Mouse (Mus musculus) 3134 (cell line): ENCODE results near the gene Gpr87.

ENCODE experiments used
- DNase-seq: peaks from one replicate; pipeline ENCODE4 v3.0.0-alpha.2; 2011; ENCODE audit warnings: low spot score; ENCODE audit not compliant: insufficient read length; ENCODE audit errors: extremely low read depth

The Gpr87 gene

DNA sequence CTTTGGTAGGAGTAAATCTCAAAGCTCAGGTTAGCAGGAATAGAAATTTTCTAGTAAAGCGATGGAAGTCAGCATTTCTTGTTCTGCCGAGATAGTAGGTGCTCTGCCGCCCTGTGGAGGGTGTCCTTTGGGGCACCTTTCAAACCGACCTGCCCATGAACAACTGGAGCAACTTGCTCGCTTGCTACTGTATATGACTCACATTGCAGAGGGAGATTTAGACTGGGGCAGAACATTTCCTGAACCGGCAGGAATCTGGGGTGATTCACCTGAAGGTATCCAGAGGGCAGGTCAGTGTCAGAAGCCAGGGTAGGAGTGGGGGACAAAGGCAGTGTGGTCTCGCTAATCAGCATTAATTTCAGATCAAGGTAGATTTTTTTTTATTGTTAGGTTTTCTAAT lies at the start of gene Gpr87:
Gpr87 (minus strand) TSS at position 167 of the 400 bp plus-strand sequence.
- DNase-seq, result no peak

DNA sequence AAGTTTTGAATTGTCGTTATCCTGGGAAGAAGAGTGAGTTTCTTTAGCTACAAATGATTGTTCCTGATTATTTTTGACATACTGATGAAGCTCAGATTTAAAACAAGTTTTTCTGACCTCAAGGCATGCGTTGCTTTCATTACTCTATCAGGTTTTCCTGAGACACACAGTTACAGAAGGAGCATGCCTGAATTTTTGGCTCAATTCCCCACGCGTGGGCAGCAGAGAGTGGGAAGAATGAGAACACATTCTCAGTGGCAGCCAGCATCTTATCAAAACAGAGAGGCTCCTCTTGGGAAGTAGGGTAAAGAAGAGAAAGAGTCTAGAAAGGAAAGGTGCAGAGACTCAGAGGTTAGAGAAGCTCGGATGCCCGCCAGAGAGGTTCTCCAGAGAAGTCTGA lies 48.5 kb upstream of the Gpr87 start:
- DNase-seq, result no peak

DNA sequence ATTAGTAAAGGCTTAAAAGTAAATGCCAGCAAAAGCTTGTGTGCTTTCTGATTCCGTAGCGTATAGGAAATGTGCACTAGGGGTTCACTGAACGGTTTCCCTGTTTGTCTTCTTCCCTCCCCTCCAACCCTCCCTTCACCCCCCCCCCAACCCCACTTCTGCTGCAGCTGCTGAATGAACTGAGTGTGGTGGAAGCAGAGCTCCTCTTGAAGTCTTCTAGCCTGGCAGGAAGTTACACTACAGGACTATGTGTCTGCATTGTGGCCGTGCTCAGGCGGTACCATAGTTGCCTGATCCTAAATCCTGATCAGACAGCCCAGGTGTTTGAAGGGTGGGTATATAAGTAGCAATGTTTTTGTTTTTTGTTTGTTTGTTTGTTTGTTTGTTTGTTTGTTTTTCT lies 40.0 kb upstream of the Gpr87 start:
- DNase-seq, result no peak

DNA sequence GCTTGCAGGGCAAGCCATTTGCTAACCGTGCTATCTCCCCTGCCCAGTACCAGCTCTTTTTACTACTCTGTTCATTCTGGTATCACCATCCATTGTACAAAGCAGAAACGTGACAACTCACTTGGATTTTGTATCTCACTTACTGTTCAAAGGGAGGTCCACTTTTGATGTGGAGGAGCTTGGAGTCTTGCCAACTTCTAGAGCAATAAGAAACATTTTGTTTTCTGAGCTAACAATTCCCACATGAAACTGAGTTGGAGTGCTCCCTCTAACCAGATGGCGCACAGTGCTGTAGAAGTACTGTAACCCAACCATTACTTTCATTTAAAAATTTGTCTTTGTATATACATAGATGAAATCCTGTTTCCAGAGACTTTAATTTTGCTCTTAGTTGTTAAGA lies 36.0 kb upstream of the Gpr87 start:
- no peak for DNase-seq

DNA sequence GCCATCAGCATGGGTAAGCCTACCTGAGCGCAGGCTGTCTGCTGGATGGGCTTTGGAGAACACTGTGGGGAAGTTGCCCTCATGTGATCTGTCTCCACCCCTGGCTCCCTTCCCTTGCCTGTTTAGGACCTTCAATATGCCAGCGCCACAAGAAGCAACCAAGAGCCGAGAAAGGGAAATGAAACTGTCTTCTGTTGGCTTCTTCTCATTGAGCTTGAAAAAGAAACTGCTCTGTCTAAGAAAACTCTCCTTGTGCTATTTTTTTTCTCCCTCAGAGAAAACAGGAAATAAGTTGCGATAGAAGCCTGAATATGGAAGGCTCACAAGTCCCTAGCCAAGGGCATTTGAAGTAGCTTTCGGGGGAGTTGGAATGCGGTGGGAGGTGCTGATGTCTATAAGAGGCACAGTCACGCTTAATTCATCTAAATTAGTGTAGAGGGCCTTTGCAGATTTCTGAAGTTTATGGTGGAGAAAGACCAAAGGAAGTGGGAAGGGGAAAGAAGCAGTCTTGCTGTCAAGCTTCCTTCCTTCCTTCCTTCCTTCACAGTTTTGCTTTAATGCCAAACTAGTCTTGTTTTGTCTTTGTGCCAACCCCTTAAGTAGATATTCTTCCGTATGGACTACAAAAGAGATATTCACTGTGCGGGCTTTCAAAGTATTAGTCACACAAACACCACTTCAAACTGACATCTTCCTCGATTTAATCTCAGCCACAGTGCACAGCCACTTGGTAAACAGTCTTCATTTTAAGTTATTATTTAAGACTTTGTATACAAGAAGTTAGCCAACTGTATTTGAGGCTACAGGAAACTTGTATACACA lies 34.0 kb upstream of the Gpr87 start:
- no peak for DNase-seq

DNA sequence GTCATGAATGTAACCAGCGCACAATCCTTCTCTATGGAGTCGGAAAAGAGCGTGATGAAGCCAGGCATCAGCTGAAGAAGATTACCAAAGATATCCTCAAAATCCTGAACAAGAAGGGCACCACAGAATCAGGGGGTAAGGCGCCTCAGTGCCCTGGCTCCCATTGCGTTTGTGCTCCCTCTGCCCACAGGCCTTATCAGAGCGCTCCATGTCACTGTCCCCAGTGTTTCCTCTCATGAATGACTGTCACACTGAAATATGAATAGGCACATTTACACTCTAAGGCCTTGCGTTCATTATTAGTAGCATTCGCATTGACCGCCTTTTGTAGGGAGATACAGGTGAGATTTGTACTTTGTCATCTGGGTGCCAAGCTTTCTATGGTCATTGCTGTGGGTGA lies 32.8 kb upstream of the Gpr87 start:
- DNase-seq, result no peak

DNA sequence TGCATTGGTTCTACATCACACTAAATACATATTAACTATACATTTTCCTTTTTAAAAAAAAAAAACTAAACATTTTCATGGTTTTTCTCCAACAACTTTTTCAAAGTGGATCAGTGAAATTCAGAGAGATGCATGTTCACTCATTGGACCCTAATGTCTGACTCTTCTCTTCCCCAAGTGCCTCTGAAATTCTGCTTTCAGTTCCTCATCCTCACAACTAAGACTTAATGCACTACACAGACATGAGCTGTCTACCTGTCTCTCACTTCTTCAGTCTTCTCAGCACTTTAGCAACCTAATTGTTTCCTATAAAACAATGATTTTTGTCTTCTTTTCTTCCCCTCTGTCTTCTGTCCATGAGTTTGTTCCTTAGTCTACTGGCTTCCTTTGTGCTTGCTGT lies 30.5 kb upstream of the Gpr87 start:
- DNase-seq, result no peak

DNA sequence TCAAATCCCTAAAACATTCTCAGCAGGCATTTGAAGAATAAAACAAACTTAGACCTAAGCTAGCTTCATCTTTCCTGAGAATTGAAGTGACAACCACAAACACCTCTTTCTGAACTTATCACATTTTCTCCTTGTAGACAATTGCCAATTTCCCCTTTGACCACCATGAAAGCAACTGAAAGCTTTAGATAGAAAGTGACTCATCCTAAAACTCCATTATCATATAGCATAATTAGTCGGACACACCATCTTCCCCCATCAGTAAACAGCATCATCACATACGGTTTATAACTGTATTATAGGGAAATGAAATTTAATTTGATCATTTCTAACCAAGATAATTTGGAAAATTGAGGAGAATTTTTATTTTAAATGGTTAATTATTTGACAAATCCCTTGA lies 27.4 kb upstream of the Gpr87 start:
- no peak for DNase-seq

DNA sequence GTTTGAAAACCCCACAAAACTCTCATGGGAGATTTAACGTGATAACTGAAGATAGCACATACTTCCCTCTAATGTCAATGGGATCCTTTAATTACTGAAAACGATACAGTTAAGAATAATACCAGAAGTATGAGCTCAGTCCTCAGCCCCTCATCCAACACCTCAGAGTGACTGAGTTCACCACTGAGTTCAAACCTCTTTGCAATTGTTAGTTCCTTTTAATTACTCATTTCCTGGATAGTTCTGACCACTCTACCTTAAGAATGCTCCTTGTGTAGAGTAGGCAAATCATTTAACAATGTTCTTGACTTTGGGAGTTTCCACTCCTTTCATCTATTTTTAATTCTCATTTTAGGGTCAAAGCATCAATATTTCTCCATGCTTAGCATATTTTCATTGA lies 24.4 kb upstream of the Gpr87 start:
- DNase-seq, result no peak

DNA sequence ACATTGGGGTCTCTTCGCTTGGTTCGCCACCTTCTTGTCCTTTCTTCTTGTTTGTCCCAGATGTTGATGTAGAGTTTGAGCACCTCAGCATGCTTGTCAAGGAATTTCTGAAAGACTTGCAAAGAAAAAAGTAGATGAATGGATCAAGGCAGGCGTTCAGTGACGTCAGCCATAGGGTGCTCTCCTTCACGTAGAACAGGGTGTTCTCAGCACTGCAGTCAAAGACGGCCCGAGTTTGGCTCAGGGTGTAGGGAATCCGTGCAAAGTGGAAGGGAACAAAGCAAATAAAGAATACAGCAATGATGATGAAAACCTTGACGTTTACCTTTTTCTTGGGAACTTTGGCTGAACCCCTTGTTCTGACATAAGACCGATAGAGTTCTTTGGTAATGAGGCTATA lies 22.3 kb upstream of the Gpr87 start:
- DNase-seq, result no peak

DNA sequence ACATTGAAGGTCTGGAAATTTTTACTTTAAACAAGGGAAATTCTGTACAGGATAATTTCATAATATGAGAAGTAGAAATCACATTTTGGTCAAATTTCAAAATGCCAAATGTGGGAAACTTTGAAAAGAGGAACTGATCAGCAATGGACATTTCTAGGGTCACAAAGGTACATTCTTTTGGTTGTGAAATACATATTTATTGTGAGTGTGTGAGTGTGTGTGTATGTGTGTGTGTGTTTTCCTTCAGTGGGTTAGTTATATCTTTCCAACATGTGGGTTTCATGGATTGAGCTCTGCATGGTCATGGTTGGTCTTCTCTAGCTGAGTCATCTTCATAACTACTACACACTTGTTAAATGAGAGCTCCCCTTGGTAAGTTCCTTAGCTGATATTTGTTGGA lies 17.5 kb upstream of the Gpr87 start:
- no peak for DNase-seq

DNA sequence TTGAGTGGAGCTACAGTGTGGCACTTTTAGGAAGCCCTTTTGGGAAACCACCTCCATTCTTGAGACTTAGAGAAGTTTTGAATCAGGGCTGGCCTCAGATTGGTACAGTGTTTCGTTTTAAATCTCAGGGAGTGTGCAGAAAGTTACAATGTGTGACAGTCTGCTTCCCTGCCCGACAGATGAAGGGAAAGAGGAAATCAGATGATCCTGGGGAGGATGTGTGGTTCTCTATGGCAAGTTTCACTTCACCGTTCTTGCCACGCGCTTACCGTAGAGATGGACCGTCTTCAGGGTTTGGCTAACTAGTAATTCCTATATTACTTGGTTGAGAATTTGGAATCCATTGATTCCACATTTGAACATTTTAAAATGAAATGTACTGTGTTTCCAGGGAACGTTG lies 16.9 kb upstream of the Gpr87 start:
- DNase-seq, result no peak

DNA sequence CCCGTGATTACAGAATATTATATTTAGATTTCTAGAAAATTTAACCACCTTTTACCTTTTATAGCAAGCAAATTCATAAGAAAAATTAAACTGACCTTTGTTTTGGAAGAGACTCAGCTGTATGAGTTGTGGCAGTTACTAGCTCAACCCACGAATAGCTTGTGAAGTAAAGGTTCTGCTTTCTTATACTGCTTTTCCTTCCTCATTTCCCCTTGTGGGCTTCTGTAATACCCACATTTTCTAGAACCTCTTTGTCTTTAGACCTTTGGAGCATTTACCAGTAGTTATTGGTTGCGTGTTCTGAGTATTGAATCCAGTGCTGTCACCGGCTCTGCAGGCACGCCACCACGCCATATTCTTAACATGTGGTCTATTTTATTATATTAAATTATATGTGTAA lies 15.8 kb upstream of the Gpr87 start, which contains the start of gene P2ry13:
P2ry13 (minus strand) TSS at position 156 of the 400 bp plus-strand sequence.
- DNase-seq, result no peak

DNA sequence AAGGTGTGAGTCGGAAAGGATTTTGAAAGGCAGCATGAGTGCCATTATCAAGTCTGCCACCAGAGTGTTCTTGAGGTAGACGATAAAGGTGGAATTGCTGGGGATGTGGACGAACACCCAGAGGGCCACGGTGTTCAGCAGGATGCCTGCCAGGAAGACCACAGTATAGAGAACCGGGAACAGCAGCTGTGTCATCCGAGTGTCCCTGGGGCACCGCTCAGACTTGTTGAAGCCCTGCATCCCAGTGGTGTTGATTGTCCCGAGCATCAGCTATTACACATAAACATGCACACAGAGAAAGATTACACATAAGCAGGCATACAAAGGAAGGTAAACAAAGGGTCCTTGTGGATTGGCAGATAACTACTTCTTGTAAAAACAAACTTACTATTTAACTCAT lies 15.2 kb upstream of the Gpr87 start:
- DNase-seq, result no peak

DNA sequence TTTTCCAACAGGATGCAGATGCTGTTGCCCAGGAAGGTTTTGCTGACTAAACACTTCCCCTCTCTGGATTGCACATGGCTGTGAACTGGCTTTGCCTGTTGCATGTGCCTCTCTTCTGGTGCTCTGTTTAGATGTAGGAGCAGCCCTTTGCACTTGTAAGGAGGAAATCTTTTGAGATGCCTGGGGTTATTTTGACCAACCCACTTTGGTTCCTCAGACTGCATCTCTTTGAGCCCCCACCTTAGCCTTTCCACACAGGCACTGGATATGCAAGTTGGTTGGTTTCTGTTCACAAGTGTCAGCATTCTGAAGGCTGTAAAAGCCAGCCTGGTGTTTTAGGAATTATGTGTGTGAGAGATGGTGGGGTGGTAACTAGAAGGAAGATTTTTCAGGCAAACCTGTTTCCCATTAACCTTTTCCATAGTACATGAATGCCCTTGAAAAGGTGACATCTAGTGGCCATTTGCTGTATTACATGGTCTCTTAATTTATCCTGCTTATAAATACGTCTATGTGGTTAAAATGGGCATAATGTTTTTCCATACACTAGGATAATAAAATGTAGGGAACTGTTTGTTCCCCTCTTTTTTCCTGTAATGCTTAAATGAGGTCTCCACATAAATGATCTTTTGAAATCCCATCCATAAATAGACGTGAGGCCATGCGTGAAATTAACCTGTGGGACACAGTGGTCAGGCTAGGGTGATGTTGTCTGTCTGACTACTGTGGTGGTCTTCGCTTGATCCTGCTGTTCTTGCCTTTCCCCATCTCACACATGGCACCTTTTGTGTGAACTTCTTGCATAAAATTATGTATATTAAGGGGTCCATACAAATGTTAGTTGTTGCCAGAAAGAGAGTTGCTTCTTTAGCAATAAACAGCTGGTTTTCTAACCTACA lies 14.0 kb upstream of the Gpr87 start:
- no peak for DNase-seq

DNA sequence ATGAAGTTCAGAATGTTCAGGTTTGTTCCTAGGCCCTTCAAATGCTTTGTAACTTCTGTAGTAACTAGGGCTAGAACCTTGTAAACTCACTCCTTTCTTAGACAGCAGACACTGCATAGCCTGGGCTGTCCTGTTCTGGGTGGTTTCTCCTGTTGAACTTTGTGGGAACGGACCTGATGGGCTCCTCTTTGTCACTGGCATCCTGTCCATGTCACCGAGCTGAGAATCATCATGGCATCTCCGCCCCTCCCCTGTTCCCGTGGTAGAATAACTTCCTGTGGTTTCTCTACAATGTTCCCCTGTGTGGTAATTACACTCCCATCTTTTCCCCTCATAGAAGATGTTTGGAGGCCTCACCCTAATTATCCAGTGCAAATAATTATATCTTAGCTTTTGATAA lies 11.0 kb upstream of the Gpr87 start:
- DNase-seq, result no peak

DNA sequence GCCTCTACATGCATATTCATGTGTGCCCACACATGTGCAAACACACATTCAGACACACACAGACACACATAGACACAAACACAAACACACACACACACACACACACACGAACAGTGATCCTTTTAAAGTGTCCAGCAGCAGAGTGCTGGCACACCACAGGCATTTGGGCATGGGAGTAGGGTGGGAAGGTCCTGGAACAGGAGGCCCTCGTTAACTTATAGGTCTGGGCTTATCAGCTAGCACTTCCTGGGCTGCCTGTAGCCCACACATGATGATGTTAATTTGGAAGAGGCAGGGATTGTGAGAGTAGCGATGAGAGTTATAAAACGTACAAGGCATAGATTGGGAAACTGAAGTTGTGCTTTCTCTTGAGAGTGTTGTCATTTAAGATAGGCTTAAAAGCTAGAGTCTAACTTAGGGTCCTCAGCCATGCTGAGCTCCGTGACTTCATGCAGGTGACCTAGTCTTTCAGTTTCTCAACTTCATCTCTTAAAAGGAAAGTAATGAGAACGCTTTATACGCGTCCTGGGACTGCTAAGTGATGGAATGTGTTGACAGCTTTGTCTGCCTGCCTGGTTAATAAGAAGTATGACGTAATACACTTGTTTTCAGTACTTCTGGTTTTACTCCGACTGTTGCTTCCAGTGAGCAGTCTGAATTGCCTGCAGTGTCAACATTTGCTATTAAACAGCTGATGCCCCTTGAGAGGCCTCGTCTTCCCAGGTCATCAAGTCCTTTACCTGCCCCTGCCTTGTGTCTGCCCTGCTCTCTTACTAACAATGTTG lies 10.0 kb upstream of the Gpr87 start:
- DNase-seq, result no peak

DNA sequence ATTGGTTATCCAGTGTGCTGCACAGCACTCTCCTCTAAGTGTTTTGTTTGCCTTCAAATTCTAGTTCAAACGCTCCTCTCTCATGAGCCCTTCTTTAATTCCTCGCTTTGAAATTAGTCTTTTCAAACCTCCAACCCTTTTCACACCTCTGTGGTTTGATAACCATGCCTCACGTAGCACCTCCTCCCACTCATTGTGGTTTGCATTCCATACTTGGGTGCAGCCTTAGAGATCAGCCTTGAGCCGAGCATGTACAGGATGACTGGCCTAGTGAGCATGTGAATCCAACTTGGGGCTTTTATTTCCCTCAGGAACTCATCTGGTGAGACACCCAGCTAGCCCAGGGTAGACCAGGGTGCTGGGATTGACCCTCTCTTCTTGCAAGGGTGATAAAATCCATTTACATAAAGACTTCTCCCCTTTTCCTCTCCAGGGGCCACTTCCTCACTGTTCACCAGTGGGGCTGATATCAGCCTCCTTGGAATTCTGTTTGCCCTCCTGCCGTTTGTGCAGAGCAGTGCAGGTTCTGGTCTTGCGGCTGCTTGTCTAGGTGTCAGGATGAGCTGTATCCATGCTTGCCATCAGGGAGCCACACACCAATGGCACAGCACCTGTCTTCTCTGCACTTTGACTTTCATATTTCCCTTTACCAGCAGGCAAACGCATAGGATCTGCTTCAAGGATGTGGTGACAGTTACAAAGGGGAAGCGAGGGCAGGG lies 9.1 kb upstream of the Gpr87 start:
- peak; percentile 19 for DNase-seq

DNA sequence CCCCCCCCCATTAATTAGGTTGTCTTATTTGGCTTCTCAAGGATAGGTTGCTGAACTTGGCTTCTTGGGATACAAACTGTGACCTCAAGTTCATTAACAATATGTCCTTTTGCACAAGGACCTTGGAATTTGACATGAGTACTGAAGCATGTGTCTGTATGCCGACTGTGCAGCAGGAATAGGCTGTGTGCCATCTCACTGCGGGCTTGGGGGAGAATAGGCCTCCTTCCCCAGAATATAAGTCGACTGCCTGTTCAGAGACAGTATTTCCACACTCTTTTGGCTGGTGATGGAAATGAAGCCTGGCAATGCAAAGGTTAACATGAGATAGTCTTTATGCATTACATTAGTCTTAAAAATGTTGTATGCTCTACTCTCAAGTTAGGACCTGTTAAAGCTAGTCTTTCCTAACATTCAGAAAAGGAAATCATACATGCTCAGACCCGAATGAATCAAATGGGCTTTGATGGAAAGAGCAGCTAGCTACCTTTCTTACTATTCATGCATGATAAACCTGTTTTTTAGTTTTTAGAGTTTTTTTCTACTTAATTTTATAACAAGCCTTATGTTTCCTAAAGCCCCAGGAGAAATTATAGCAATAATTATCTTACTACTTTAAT lies 2.5 kb upstream of the Gpr87 start:
- no peak for DNase-seq

DNA sequence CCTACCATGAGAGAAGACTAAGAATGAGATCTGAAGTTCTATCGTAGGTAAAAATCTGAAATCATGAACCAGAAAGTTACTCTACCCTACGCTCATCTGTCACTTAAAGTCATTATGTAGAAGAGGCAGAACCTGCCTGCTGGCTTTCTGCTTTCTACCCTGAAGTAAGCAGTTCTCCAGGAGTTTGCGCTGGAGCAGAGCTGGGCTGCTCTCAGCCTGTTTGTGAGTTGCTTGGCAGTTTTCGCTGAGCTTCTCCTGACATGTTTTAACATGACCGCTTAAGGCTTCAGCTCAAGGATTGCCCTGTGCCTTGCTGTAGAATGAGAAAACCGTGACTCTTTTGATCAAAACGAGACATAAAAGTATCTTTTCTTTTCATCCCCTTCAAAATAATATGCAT lies 805 bp downstream of the Gpr87 start:
- DNase-seq, result no peak
